Mouse (Mus musculus) frontal cortex, postnatal 25 days (tissue): ENCODE measurements at regions not wholly inside any gene's neighbourhood (a gene's known extent, or its start where the extent isn't known, plus 50 kb on each side); places are given as distances from the start of the nearest gene placed in this dataset.
A peak's percentile ranks its signal among the peaks of the same experiment; 100 is the strongest.

Experiments used
- DNase-seq, 2 experiments: peaks; one replicate each; pipeline ENCODE4 v3.0.0; 2022; ENCODE audit warnings: low spot score in 2 of 2

- DNase-seq, result no peak
These were observed 154.9 kb upstream of the Gm34302 start for GRCm38 (mm10) chr3:63638572-63638971.

GRCm38 (mm10) chr3:63637913-63638312 lies 154.2 kb upstream of the Gm34302 start:
- no peak for DNase-seq

- no peak for DNase-seq
These were observed 144.0 kb upstream of the Gm34302 start for GRCm38 (mm10) chr3:63627724-63628123.

- DNase-seq, result no peak
These were observed 132.4 kb upstream of the Gm34302 start for GRCm38 (mm10) chr3:63616127-63616526.

GRCm38 (mm10) chr3:63613652-63614051 lies 130.0 kb upstream of the Gm34302 start:
- DNase-seq, result no peak

- DNase-seq, result no peak
These were observed 129.2 kb upstream of the Gm34302 start for GRCm38 (mm10) chr3:63612767-63613363.

GRCm38 (mm10) chr3:63610113-63610919 lies 126.6 kb upstream of the Gm34302 start:
- no peak for DNase-seq

GRCm38 (mm10) chr3:63609454-63610112 lies 125.9 kb upstream of the Gm34302 start:
- no peak for DNase-seq

GRCm38 (mm10) chr3:63582717-63583696 lies 99.3 kb upstream of the Gm34302 start:
- DNase-seq, result no peak

GRCm38 (mm10) chr3:63582180-63582579 lies 98.5 kb upstream of the Gm34302 start:
- no peak for DNase-seq

GRCm38 (mm10) chr3:63570607-63571353 lies 87.1 kb upstream of the Gm34302 start:
- peak; percentile 76 to 77 for DNase-seq

GRCm38 (mm10) chr3:63570082-63570481 lies 86.4 kb upstream of the Gm34302 start:
- no peak for DNase-seq

GRCm38 (mm10) chr3:63569004-63569596 lies 85.4 kb upstream of the Gm34302 start:
- DNase-seq, result no peak

- no peak for DNase-seq
These were observed 84.0 kb upstream of the Gm34302 start for GRCm38 (mm10) chr3:63567726-63568125.

GRCm38 (mm10) chr3:63563057-63563456 lies 79.4 kb upstream of the Gm34302 start:
- no peak for DNase-seq

- no peak for DNase-seq
These were observed 78.9 kb upstream of the Gm34302 start for GRCm38 (mm10) chr3:63562532-63562931.

GRCm38 (mm10) chr3:63560745-63561151 lies 77.1 kb upstream of the Gm34302 start:
- no peak for DNase-seq

- no peak for DNase-seq
These were observed 73.1 kb upstream of the Gm34302 start for GRCm38 (mm10) chr3:63556741-63557140.

- DNase-seq, result no peak
These were observed 71.2 kb upstream of the Gm34302 start for GRCm38 (mm10) chr3:63554872-63555271.

GRCm38 (mm10) chr3:63553426-63553825 lies 69.7 kb upstream of the Gm34302 start:
- no peak for DNase-seq
